Mouse (Mus musculus) c-Kit-negative CD71-positive TER-119-positive erythroid progenitor cells, embryonic 14.5 days (primary cell): ENCODE results near the gene Olfr1445.

Experiments
- DNase-seq: peaks from one replicate; pipeline ENCODE4 v3.0.0-alpha.2; 2013; ENCODE audit warnings: low read depth, low spot score

The Olfr1445 gene

GRCm38 (mm10) chr19:12883555-12883954, at the start of gene Olfr1445:
TSS of gene Olfr1445 (plus strand) at chr19:12883855.
- DNase-seq: no peak

GRCm38 (mm10) chr19:12838507-12838906, 45.1 kb upstream of the Olfr1445 start:
- no peak for DNase-seq

DNA sequence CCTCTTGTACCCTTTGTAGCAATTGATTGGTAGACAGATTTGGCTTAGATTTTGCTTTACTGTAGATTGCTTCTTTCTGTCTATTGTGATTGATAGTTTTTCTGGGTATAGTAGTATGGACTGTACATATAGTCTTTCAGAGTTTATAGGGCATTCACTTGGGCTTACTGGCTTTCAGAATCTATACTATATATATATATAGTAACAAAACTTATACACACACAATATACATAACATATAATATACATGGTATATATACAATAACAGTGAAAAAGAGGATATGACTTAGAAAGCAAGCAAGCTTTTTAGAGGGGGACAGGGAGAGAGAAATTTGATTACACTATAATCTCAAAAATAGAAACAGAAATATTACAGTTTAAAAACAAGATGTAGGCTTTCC, 37.3 kb upstream of the Olfr1445 start, which contains the start of gene Gm5244:
Gene Gm5244, plus strand, starts transcription at position 301 of the 400 bp plus-strand sequence.
- no peak for DNase-seq

DNA sequence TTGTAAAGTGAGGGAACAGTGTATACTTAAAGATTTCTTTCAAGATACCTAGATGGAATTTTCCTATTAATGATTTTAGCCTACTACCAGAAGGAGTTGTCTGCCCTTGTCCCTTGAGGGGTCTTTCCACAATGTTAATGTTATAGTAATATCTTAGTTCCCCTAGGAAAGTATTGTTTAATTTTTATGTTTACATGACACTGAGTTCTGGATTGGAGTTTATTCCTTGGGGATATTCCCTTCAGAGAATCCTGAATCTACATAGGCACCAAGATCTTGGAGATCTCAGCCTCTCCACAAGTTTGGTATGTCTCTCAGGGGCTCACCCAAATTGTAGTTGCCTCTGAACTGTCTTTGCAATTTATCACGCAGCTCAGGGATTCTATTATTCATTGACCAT, 26.7 kb upstream of the Olfr1445 start, which contains the start of gene Olfr1444:
Gene Olfr1444, plus strand, starts transcription at position 301 of the 400 bp plus-strand sequence.
- DNase-seq: no peak

GRCm38 (mm10) chr19:12893424-12893823, 9.8 kb downstream of the Olfr1445 start, which contains the start of gene Olfr1446:
TSS of gene Olfr1446 (minus strand) at chr19:12893524.
- no peak for DNase-seq

DNA sequence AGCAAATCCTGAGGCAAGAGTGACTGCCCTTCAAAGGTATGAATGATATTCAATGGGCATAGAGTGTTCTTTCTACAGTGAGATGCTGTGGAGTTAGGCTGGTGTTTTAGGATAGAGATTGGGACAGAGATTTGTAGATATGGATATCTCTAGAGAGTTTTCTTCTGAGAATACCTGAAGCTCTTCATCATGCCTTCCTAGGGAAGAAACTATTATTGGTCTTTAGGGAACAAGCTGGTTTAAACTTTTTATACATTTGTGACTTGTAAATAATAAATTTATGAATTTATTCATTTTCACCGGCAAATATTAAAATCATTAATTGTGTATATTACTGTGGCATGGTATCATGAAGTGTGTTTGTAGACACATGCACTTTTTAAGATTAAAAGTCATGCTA, 20.0 kb downstream of the Olfr1445 start, which contains the start of gene Olfr1447:
Gene Olfr1447, minus strand, starts transcription at position 101 of the 400 bp plus-strand sequence.
- DNase-seq: no peak

DNA sequence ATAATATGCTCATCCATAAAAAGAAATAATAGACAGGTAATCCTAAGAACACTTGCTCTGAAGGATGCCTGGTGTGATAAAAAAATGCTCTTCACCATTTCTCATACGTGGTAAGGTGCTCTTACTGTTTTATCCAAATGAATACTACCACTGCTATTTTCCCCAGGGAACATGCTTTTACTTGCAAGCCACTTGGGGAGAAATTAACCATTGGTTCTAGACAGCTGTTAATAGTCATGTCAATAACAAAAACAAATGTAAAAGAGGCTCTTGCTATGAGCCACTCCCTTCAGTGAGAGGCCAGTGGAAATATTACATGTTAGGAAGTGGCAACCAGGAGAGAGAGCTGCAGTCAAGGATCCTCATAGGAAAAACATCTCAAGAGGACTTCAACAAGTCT, 40.7 kb downstream of the Olfr1445 start, which contains the start of gene Olfr1448:
Gene Olfr1448, minus strand, starts transcription at position 101 of the 400 bp plus-strand sequence.
- no peak for DNase-seq

GRCm38 (mm10) chr19:12930540-12930939, 46.9 kb downstream of the Olfr1445 start, which contains the start of gene Olfr1449:
TSS of gene Olfr1449 (plus strand) at chr19:12930840.
- no peak for DNase-seq
